Mouse (Mus musculus) layer of hippocampus, adult 2 months (tissue): Measurements from ENCODE around the gene Diras2. TPM values are rescaled to one million over a fixed set of nuclear protein-coding genes. Genes with fewer than 3 reads are reported as not detected.

Experiments used
- DNase-seq, 2 experiments: peaks; one replicate each; pipeline ENCODE4 v3.0.0; 2022; ENCODE audit warnings: low spot score in 2 of 2
- H3K27ac ChIP-seq: fragments of 200-600 bp; 2 replicates; pipeline ENCODE4 v1.8.1; 2022
- H3K4me3 ChIP-seq: fragments of 200-600 bp; 2 replicates; pipeline ENCODE4 v1.8.1; 2022; ENCODE audit warnings: mild to moderate bottlenecking
- CTCF ChIP-seq: fragments of 200-600 bp; conservative IDR thresholded peaks from 2 replicates; pipeline ENCODE4 v1.8.1; 2022; ENCODE audit warnings: antibody characterized with exemption, mild to moderate bottlenecking, moderate library complexity
- total RNA-seq, 2 experiments: library from RNA; stranded (reverse); gene quantifications; 2 replicates each; pipeline ENCODE4 v1.2.3; 2021

Gene Diras2
- total RNA-seq, 2 experiments from 2014 or later, result 150 to 155 TPM

DNA sequence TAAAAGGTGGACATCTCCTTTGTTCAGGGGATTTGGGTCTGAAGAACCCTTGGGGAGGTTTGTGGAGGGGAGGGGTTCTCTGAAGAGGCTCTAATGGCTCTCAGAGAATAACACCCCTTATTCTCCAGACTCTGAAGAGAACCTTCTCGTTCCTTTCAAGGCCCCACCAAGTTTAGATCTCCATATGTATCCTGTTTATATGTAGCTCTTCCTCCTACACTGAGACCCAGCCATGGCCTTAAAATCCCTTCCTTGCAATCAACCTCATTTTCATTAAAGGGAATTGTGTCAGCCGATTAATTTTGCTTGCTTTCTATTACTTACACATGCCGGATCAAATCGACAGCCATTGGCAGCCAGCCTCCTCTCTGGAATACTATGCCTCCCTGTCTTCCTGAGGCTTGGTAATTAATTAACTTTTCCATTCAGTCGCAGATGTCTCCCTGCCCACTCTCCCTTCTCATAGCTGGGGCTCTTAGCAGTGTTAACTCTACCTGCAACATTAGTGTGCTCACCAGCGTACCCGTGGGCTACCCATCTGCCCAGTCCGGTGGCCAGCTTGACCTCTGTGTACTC, 38.2 kb upstream of the Diras2 start:
- TF ChIP-seq CTCF, result no peak
- DNase-seq, result peak; percentile 40 to 55
- Histone ChIP-seq H3K4me3 (no peak overlapping the region), H3K27ac (0 out of 2 replicates have a peak overlapping the region, but pooled peaks have one; percentile 43)

DNA sequence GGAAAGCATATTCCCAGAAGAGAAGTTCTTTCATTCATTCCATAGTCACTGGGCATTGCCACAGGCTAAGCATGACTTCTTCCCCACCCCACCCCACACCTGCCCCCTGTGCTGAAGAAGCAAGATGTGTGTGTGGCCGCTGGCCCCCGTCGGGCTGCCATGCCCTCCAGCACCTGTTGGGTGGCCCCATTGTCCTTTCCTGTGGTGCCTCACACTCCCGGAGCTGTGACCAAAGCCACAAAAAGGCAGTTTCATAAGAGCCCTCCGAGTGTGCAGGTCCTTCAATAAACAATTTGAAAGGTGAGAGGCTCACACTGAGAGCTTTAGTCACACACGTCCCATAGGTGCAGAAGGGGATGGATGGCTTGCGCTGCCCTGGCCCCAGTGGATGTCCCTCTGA, 35.7 kb upstream of the Diras2 start:
- DNase-seq, result no peak
- no peak overlapping the region for H3K4me3 ChIP-seq
- no peak overlapping the region for H3K27ac ChIP-seq
- TF ChIP-seq CTCF, result no peak

DNA sequence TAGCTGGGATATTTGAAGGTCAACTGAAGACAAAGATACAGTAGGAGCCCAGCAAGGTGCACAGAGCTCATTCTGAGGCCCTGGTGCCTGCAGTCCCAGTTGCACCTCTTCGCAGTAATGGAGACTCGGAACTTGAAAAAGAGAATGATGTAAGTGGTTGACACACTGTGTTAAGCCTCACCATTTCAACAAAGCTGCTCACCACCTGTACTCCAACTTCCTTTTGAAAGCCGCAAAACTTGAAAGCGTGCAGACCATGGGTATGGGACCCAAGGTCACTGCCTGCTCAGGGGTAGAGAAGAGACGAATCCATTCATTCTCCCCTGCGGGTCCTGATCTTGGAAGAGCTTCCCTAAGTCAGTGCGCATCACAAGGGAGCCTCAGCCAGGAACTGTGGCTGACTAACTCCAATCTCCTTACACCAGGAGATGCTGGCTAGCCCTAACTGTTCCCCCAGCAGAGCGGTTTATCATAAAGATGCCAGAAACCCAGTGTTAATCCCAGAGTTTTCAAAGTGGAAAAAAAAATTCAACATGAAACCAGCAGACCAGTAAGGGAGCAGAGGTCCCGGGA, 35.2 kb upstream of the Diras2 start:
- no peak overlapping the region for H3K27ac ChIP-seq
- no peak for DNase-seq
- TF ChIP-seq CTCF, result no peak
- no peak overlapping the region for H3K4me3 ChIP-seq

DNA sequence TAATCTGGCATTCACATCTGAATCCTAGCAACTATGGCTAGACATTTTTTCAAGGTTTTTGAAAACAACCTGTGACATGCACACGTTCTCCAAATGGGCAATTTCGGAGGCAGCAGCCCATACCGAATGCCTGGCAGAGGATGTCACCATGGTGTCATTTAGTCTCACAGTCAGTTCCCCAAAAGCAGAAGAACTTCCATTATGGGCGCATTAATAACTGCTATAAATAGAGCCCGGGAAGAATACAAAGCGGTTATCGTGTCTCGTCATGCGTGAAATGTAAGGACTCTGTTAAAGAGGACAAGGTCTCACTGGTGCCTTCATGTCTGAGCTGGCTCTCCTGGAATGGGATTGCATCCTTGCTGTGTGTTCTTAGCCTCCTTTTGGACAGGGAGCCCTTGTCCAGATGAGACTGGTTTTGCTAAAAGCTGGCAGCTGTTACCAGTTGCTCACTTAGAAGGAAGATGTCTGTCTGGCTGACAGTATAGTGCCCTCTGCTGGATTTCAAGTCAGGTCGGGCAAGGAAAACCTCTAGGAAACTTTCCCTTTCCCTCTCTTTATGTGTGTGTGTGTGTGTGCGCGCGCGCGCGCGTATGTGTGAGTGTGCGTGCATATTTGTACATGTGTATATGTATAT, 34.1 kb upstream of the Diras2 start:
- H3K27ac ChIP-seq, result no peak overlapping the region
- no peak overlapping the region for H3K4me3 ChIP-seq
- DNase-seq, result peak; percentile 28 to 39
- TF ChIP-seq CTCF, result peak; percentile 77

DNA sequence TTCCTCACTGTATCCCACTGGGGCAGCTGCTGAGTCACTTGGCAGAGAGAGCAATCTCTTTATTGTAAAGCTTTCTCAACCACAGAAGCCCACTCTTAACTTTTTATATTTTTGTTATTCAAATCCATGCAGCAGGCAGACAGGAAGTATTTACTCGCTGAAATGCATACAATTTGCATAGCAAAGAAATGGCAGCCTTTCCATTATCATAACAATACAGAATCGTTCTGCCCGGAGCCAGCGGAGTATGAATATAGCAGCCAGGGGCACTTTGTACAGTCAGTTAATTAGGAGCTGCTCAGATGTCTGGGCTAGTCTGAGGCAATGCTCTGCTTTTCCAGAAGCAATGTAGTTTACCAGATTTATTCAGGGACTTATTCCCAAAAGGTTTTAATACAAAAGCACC, 31.1 kb upstream of the Diras2 start:
- TF ChIP-seq CTCF, result no peak
- no peak overlapping the region for H3K27ac ChIP-seq
- DNase-seq, result no peak
- no peak overlapping the region for H3K4me3 ChIP-seq

DNA sequence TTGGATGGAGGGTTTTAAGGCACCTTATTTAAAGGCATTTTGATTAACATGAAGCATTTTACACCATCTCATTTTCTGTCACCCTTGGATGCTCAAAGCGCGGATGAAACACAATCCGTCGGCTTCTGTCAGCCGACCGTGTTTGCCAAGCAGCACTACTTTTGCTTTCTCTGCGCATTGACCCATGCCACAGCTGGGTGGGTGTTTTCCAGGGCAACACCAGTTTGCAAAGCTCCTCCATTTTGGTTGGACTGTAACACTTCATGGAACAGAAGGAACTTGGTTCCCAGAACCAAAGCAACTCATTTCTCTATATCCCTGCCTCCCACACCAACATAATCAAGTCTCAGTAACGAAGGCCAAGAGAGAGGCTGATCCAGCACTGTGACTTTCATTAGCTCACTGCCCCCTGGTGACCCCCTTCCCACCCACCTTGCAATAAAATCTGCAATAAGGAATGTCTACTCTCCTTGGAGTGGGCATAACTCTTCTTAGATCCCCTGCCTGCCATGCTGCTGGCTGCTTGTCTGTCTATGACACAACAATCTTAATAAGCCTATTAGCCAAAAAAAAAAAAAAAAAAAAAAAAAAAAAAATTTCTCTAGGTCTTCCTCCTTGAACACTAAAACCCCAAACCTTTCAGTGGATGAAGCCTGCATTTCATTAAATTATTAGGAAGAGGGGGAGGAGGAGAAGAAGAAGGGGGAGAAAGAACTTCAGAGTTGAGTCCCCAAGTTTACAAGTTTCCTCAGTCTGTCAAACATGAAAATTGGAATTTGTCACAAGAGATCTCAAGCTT, 30.5 kb upstream of the Diras2 start:
- DNase-seq, result no peak
- no peak overlapping the region for H3K27ac ChIP-seq
- no peak overlapping the region for H3K4me3 ChIP-seq
- TF ChIP-seq CTCF, result no peak

DNA sequence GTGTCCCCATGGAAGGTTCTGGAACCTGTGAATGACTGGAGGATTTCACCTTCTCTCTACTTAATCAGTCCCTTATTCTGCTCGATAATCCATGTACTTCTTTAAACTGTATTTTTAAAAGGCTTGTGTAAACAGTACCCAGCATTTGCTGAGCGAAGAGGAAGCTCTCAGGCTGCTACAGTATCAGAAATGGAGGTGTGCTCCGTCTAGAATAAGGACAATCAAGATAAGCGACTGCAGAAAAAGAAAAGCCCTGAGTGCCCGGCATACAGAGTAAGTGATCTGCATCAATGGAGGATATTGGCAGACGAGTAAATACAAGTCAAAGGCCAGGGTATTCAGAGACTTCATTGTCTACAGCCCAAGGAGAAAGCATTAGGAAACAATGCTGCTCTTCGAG, 26.3 kb upstream of the Diras2 start:
- TF ChIP-seq CTCF, result no peak

DNA sequence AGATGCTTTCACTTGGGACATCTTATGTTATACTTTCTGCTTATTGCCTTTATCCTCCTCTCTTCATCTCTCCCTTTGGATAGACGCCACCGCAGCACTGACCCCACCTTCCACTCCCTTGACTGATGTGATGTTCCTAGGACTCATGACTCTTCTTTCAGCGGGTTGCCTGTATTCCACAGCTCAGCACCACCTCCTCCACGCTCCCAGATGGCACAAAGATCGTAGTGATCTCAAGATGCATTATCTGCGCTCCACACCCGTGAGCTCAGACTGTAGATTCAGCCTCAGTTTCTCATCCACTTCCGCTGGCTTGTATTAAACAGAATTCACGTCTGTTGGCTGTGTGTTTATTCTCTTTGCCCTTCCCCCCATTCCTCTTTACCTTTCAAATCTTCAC, 23.6 kb upstream of the Diras2 start:
- no peak for TF ChIP-seq CTCF
- Histone ChIP-seq H3K4me3 (no peak overlapping the region), H3K27ac (no peak overlapping the region)
- no peak for DNase-seq

More for the DNA sequence above, 26.3 kb upstream of the Diras2 start:
- no peak overlapping the region for H3K4me3 ChIP-seq
- DNase-seq, result no peak
- H3K27ac ChIP-seq, result no peak overlapping the region

DNA sequence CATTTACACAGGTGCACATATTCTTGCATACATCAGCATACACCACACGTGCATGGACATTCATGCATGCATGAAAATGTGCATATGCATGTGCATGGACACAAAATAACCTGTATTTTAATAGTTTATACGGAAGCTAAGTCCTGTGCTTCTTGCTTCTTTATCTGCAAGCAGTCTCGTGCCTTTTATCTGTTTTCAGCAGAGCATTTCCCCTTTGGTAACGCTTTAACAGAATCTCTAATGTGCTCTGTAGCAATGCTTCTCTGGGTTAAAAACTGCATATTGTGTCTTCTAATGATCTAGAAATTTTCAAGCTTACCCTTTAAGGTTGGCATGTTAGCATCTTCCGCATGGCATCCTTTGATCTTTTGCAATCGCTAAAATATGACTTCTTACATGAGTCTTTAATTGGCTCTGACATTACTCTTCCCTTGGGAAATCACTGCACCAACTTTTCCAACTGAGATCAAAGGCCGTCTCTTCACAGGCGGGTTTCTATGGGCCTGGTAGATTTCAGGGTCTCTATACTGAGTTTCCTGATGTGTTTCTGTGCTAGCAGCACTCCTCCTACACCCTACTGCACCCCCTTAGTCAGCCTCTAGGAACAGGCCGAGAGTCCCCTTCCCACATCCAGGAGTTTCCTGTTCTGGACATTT, 21.9 kb upstream of the Diras2 start:
- Histone ChIP-seq H3K27ac (no peak overlapping the region), H3K4me3 (no peak overlapping the region)
- TF ChIP-seq CTCF, result no peak
- DNase-seq, result no peak

DNA sequence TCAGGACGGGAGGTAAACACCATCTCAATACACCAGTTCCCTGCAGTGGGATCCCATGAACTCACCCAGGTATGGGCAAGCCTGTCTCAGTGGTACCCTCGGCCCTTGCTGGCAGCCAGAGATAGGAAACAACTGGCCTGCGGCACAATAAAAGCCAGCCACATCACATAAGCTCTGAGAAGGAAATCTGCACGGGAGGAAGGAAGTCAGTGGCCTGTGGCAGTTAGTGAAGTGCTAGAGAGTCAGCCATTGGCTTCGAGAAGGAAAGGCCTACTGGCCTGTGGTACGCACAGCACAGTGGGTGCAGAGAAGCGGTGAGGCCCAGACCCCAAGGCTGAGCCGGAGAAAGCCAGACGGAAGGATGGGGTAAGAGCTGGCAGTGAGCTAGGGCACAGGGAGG, 20.2 kb upstream of the Diras2 start:
- TF ChIP-seq CTCF, result no peak
- DNase-seq, result no peak
- no peak overlapping the region for H3K27ac ChIP-seq
- H3K4me3 ChIP-seq, result no peak overlapping the region

DNA sequence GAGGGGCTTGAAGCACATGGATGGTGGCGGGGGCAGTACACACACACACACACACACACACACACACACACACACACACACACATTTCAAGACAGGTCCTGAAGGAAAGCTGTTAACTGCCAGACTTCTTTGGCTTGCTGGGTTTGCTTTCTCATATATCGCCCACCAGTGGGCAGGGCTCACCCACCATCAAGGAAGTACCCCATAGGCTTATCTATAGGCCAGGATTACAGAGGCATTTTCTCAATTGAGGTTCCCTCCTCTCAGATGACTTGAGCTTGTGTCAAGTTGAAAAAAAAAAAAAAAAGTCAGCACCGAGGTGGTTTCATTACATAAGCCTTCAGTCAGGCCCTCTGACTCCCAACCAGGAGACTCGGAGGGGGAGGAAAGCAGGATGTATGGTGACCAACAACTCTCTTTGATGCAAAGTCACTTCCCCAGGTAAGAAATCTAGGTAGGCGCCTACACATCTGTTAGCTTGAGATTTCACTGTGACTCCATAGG, 19.7 kb upstream of the Diras2 start:
- no peak overlapping the region for H3K27ac ChIP-seq
- DNase-seq, result no peak
- TF ChIP-seq CTCF, result no peak
- no peak overlapping the region for H3K4me3 ChIP-seq

DNA sequence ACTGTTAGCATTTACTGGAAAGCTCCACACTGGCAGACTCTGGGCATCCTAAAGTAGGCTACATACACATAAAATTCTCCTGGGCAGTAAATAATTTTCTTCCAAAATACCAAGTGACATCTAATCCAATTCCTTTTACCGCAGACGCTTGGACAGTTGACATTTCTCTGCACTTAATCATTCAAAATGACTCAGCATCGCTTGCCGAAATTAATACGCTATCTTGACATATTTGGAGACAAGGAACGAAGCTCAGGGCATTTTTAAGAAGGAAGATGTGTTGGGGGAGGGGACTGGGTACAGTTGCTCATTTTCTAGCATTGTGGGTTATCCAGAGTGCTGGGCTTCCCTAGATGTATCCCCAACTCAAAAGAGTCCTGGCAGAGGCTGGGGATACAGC, 15.2 kb upstream of the Diras2 start:
- no peak for TF ChIP-seq CTCF
- no peak overlapping the region for H3K27ac ChIP-seq
- no peak for DNase-seq
- no peak overlapping the region for H3K4me3 ChIP-seq

DNA sequence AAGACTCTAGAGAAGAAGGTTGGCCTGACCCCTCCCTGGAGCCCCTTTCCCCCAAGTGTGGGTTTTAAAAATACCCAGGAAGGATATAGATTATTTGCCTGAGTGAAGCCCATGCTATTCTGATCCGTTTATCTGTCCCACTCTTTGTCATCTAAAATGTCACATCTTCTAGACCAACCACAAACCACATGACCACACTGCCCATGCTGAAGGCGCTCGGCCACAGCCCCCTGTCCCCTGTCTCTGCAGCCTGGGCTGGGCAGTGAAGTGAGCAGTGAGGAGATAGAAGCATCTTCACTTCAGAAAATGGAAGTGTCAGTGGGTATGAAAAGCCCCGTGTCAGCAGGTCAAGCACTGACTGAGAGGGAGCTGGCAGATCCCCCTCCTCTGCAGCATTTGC, 11.6 kb upstream of the Diras2 start:
- Histone ChIP-seq H3K27ac (no peak overlapping the region), H3K4me3 (no peak overlapping the region)
- no peak for TF ChIP-seq CTCF
- DNase-seq, result no peak
